Mouse (Mus musculus) gastrocnemius, postnatal 10 days (tissue): ENCODE data around the gene Gm5800. TPM values are rescaled to one million over a fixed set of nuclear protein-coding genes. Genes with fewer than 3 reads are reported as not detected.
"Not testable (repeated sequence)": the region's sequence is repeated elsewhere in the genome, so short reads cannot be mapped to it uniquely, and the experiment has no call there.

Experiments used
- DNase-seq: peaks from one replicate; pipeline ENCODE4 v3.0.0; 2021; ENCODE audit warnings: mixed read lengths
- long read RNA-seq, 2 experiments: library from polyadenylated mRNA; stranded (forward); transcript quantifications; one replicate each; pipeline ENCODE4 v2.0.0; 2021
- total RNA-seq, 2 experiments: library from RNA; stranded (reverse); gene quantifications; 2 replicates each; pipeline ENCODE4 v1.2.3; 2021

Gene Gm5800
- not detected for total RNA-seq
- long read RNA-seq, experiment 1: 0 reads
- long read RNA-seq, experiment 2: 0 reads

GRCm38 (mm10) chr14:51717083-51717482 lies at the start of gene Gm5800:
Gm5800 (minus strand) TSS chr14:51717183.
- no peak for DNase-seq

GRCm38 (mm10) chr14:51755944-51756343 lies 39.0 kb upstream of the Gm5800 start:
- no peak for DNase-seq

GRCm38 (mm10) chr14:51740347-51741170 lies 23.6 kb upstream of the Gm5800 start:
- no peak for DNase-seq

- DNase-seq: no peak
Observed at GRCm38 (mm10) chr14:51739150-51739993, 22.4 kb upstream of the Gm5800 start.

- no peak for DNase-seq
Observed at GRCm38 (mm10) chr14:51738411-51739149, 21.6 kb upstream of the Gm5800 start.

GRCm38 (mm10) chr14:51737967-51738366 lies 21.0 kb upstream of the Gm5800 start:
- no peak for DNase-seq

GRCm38 (mm10) chr14:51695368-51695767 lies 21.6 kb downstream of the Gm5800 start, which contains the start of gene Gm17079:
Gm17079 (minus strand) TSS chr14:51695468.
- not testable (repeated sequence) for DNase-seq

GRCm38 (mm10) chr14:51677269-51677668 lies 39.7 kb downstream of the Gm5800 start:
- DNase-seq: no peak

Other genes starting within 250 kb of the Gm5800 start
- gene Gm5622, start 164.4 kb downstream of the Gm5800 start, total RNA-seq: not detected
- gene Gm17175, start 143.1 kb downstream of the Gm5800 start, total RNA-seq: not detected
- not detected for gene Gm17174, start 125.0 kb downstream of the Gm5800 start, total RNA-seq
- not detected for gene Gm17078, start 105.9 kb downstream of the Gm5800 start, total RNA-seq
- not detected for gene Gm4181, start 81.5 kb downstream of the Gm5800 start, total RNA-seq
- not detected for gene Gm17079, start 21.7 kb downstream of the Gm5800 start, total RNA-seq
- gene Ang4, start 56.4 kb upstream of the Gm5800 start, total RNA-seq: not detected
- not detected for gene AY358078, start 82.9 kb upstream of the Gm5800 start, total RNA-seq
- gene Ear6, start 136.5 kb upstream of the Gm5800 start, total RNA-seq: not detected
- 10 to 100 TPM; 11.1 to 14.9 TPM for gene Mettl17, start 167.7 kb upstream of the Gm5800 start, total RNA-seq
- gene Slc39a2, start 175.7 kb upstream of the Gm5800 start, total RNA-seq: under 1 TPM; 0.45 to 0.68 TPM
- gene Ndrg2, start 197.0 kb upstream of the Gm5800 start, total RNA-seq: 100 to 1,000 TPM; 700 to 765 TPM
- not detected for gene Tppp2, start 201.2 kb upstream of the Gm5800 start, total RNA-seq
- not detected for gene Rnase13, start 205.6 kb upstream of the Gm5800 start, total RNA-seq